Mouse (Mus musculus) midbrain, postnatal 0 days (tissue): ENCODE measurements around the gene Kmt5b. TPM values are rescaled to one million over a fixed set of nuclear protein-coding genes. Genes with fewer than 3 reads are reported as not detected.

Experiments used
- ATAC-seq: fragments of 200-750 bp; cut with Nextera tagmentation; 2 replicates; pipeline ENCODE4 v1.8.0; 2017; ENCODE audit warnings: moderate number of reproducible peaks, mild to moderate bottlenecking, moderate TSS enrichment, moderate library complexity; ENCODE audit not compliant: low FRiP score
- DNase-seq: peaks from one replicate; pipeline ENCODE4 v3.0.0-alpha.2; 2015; ENCODE audit warnings: low spot score
- H3K27ac ChIP-seq: fragments of 300-500 bp; sonication (generic); 2 replicates; pipeline ENCODE4 v1.5.1; 2014; ENCODE audit warnings: low read depth, mild to moderate bottlenecking, low read length, mixed read lengths
- H3K27me3 ChIP-seq: fragments of 300-500 bp; sonication (generic); 2 replicates; pipeline ENCODE4 v1.6.1; 2014; ENCODE audit warnings: low read length, control low read depth, mixed read lengths; ENCODE audit not compliant: insufficient read depth
- H3K36me3 ChIP-seq: fragments of 300-500 bp; sonication (generic); 2 replicates; pipeline ENCODE4 v1.6.1; 2014; ENCODE audit warnings: low read length, control low read depth, mixed read lengths; ENCODE audit not compliant: insufficient read depth
- H3K4me1 ChIP-seq: fragments of 300-500 bp; sonication (generic); 2 replicates; pipeline ENCODE4 v1.6.1; 2014; ENCODE audit warnings: mild to moderate bottlenecking, control low read depth, antibody characterized with exemption, low read length, mixed read lengths; ENCODE audit not compliant: insufficient read depth
- H3K4me2 ChIP-seq: fragments of 300-500 bp; sonication (generic); 2 replicates; pipeline ENCODE4 v1.6.1; 2014; ENCODE audit warnings: low read depth, mild to moderate bottlenecking, low read length, mixed read lengths; ENCODE audit not compliant: poor library complexity, severe bottlenecking
- H3K4me3 ChIP-seq: fragments of 300-500 bp; sonication (generic); 2 replicates; pipeline ENCODE4 v1.5.1; 2014; ENCODE audit warnings: low read depth, mild to moderate bottlenecking, low read length, moderate library complexity
- H3K9ac ChIP-seq: fragments of 300-500 bp; sonication (generic); replicated peaks from 2 replicates; pipeline ENCODE4 v1.6.1; 2014; ENCODE audit warnings: mild to moderate bottlenecking, low read length, moderate library complexity, mixed read lengths; ENCODE audit not compliant: poor library complexity, severe bottlenecking
- H3K9me3 ChIP-seq: fragments of 300-500 bp; sonication (generic); 2 replicates; pipeline ENCODE4 v1.6.1; 2016; ENCODE audit warnings: low read length, control low read depth
- CTCF ChIP-seq: IDR thresholded peaks from 2 replicates; pipeline ENCODE4 v1.5.1; 2016; ENCODE audit warnings: antibody characterized with exemption, mild to moderate bottlenecking
- WGBS: fragments of 180-500 bp; shearing (Covaris S2); extraction: QIAGEN DNeasy Blood & Tissue Kit; methylation state at CpG from one replicate; pipeline ENCODE4 v1.1.7; 2014; 5-methylcytosine and 5-hydroxymethylcytosine counted together
- polyA plus RNA-seq: library from polyadenylated mRNA; unstranded; fragments of >200 nt; fragmentation: Nextera tagmentation; extraction: Ambion mirVana; gene quantifications from 2 replicates; pipeline ENCODE4 v1.2.1, GENCODE M21; 2015
- total RNA-seq: library from RNA; depleted of rRNA; stranded (reverse); fragments of >200 nt; gene quantifications from 2 replicates; pipeline ENCODE4 v1.2.3, GENCODE M21; 2014

Gene Kmt5b
- total and polyA plus RNA-seq, 2 experiments from 2014 or later: 41.4 to 64.0 TPM

- Histone ChIP-seq H3K27ac (no peak overlapping the region), H3K9me3 (no peaks in the 10 kb centered on the region), H3K36me3 (peaks cover 24% of the 10 kb centered on the region), H3K4me2 (no peak overlapping the region), H3K4me1 (no peaks in the 10 kb centered on the region), H3K9ac (no peak overlapping the region), H3K4me3 (no peak overlapping the region), H3K27me3 (no peaks in the 10 kb centered on the region)
- no peak for ATAC-seq
- 49% methylated on average over 2 of the region's 2 CpGs for WGBS
- TF ChIP-seq CTCF: no peak
- no peak for DNase-seq
Observed at GRCm38 (mm10) chr19:3819080-3819479, 51.9 kb downstream of the Kmt5b start.

DNA sequence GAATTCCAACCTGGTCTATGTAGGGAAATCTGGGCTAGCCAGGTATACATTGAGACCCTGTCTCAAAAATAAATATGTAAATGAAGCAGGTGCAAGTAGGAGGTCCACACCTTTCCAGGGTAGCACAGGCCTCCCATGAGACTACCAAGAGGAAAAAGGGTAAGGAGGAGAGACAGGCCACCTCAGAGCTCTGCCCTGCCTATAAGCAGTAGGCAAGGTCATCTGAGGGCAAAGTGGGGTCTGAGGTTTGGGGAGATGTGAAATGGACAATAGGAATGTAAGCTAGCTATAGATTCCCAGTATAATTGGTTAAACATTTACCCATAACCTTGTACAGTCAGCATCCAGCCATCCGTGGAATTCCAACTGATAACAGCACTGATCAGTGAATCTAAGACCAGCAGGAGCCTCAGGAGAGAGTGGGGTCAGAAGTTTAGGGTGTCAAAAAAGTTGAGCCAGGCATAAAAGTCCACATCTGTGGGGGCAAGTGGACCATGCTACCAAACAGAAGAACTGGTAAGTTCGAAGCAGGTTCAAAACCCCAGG, 52.8 kb downstream of the Kmt5b start:
- no peak for TF ChIP-seq CTCF
- no peak overlapping the region for H3K4me3 ChIP-seq
- DNase-seq (no peak), ATAC-seq (no peak)
- WGBS: 86% methylated on average over 2 of the region's 2 CpGs
- H3K36me3 ChIP-seq: peaks cover 15% of the 10 kb centered on the region
- no peaks in the 10 kb centered on the region for H3K27me3 ChIP-seq
- H3K4me1 ChIP-seq: no peaks in the 10 kb centered on the region
- no peak overlapping the region for H3K9ac ChIP-seq
- H3K27ac ChIP-seq: no peak overlapping the region
- no peak overlapping the region for H3K4me2 ChIP-seq
- no peaks in the 10 kb centered on the region for H3K9me3 ChIP-seq

DNA sequence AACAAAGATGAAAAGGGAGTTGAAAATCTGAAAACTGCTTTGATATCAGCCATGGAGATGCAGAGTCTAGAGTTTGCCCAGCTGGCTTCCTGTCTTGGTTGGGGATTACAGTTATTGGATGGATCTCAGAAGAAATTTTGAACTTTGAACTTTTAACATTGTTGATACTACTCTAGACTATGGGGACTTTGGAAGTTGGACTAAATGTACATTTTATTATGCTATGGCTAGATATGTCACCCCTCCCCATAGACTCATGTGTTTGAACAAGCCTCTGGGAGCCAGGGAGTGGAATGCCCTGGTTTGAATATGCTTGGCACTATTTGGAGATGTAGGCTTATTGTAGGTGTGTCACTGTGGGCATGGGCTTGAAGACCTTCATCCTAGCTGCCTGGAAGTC, 57.8 kb downstream of the Kmt5b start:
- Histone ChIP-seq H3K27me3 (no peaks in the 10 kb centered on the region), H3K36me3 (no peaks in the 10 kb centered on the region), H3K9me3 (no peaks in the 10 kb centered on the region), H3K4me1 (no peaks in the 10 kb centered on the region), H3K4me2 (no peak overlapping the region), H3K9ac (no peak overlapping the region), H3K4me3 (no peak overlapping the region), H3K27ac (no peak overlapping the region)
- DNase-seq (no peak), ATAC-seq (no peak)
- TF ChIP-seq CTCF: no peak

GRCm38 (mm10) chr19:3829863-3830262, 62.6 kb downstream of the Kmt5b start:
- DNase-seq: no peak
- 94% methylated on average over 3 of the region's 3 CpGs for WGBS

GRCm38 (mm10) chr19:3831716-3832115, 64.5 kb downstream of the Kmt5b start:
- DNase-seq: no peak
- TF ChIP-seq CTCF: no peak
- no peaks in the 10 kb centered on the region for H3K4me1 ChIP-seq
- 72% methylated on average over 8 of the region's 8 CpGs for WGBS
- no peaks in the 10 kb centered on the region for H3K27me3 ChIP-seq
- no peak overlapping the region for H3K4me3 ChIP-seq
- H3K36me3 ChIP-seq: no peaks in the 10 kb centered on the region
- no peak overlapping the region for H3K9ac ChIP-seq
- H3K9me3 ChIP-seq: no peaks in the 10 kb centered on the region
- no peak overlapping the region for H3K27ac ChIP-seq
- H3K4me2 ChIP-seq: no peak overlapping the region
- no peak for ATAC-seq

More at GRCm38 (mm10) chr19:3829863-3830262, 62.6 kb downstream of the Kmt5b start:
- Histone ChIP-seq H3K9ac (no peak overlapping the region), H3K4me1 (no peaks in the 10 kb centered on the region), H3K4me3 (no peak overlapping the region), H3K27me3 (no peaks in the 10 kb centered on the region), H3K4me2 (no peak overlapping the region), H3K36me3 (no peaks in the 10 kb centered on the region), H3K9me3 (no peaks in the 10 kb centered on the region), H3K27ac (no peak overlapping the region)
- ATAC-seq: no peak
- TF ChIP-seq CTCF: no peak

GRCm38 (mm10) chr19:3832851-3833353, 65.7 kb downstream of the Kmt5b start:
- ATAC-seq: no peak

More at GRCm38 (mm10) chr19:3832851-3833353, 65.7 kb downstream of the Kmt5b start:
- Histone ChIP-seq H3K27ac (no peak overlapping the region), H3K9me3 (no peaks in the 10 kb centered on the region), H3K4me2 (no peak overlapping the region), H3K36me3 (no peaks in the 10 kb centered on the region), H3K4me3 (no peak overlapping the region), H3K9ac (no peak overlapping the region), H3K4me1 (no peaks in the 10 kb centered on the region), H3K27me3 (no peaks in the 10 kb centered on the region)
- DNase-seq: peak; percentile 21
- 87% methylated on average over 4 of the region's 4 CpGs for WGBS
- TF ChIP-seq CTCF: no peak
